Mouse (Mus musculus) thymus, adult 2 months (tissue): ENCODE measurements at regions not wholly inside any gene's neighbourhood (a gene's known extent, or its start where the extent isn't known, plus 50 kb on each side); places are given as distances from the start of the nearest gene placed in this dataset.

ENCODE experiments used
- CTCF ChIP-seq: fragments of 200-500 bp; IDR thresholded peaks from 2 replicates; pipeline ENCODE4 v1.5.1; 2012; ENCODE audit warnings: mild to moderate bottlenecking, control low read depth, low read length, moderate library complexity, borderline replicate concordance; ENCODE audit not compliant: control insufficient read depth, poor library complexity, insufficient read depth; ENCODE audit errors: extremely low read depth
- POLR2A ChIP-seq: fragments of 200-500 bp; IDR thresholded peaks from 2 replicates; pipeline ENCODE4 v1.6.1; 2012; ENCODE audit warnings: mild to moderate bottlenecking, low read length, control low read depth, moderate library complexity; ENCODE audit not compliant: control insufficient read depth, poor library complexity, insufficient read depth; ENCODE audit errors: extremely low read depth

DNA sequence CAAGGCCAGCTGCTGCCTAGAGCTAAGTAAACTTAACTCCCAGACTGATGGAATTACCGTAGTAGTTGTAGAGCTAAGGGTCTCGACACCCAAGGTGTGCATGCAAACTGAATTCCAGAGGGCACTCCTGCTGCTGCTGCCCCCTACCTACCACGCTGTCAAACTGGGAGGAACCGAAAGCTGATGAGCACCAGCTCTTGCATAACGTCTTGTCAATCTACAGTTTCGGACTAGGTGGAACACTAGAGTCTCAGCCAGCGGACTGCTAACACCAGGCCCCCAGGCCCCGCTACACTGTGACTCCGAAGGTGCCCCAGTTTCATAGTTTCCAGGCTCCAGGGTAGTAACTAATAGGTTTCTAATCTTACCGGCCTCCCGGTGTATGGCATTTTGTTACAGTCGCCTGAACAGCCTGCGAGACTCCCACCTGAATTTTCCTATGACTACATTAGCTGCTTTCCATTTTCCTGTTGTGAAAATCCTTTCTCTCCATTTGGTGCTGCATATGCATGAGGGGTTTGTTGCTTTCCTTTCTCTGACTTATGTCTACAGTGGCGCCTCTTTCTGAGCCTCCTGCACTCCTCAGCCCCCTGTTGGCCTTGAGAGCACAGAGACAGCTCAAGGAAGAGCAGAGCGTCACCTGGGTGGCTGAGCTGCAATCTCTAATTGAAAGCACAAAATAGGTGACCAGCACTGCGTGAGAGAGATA is 243.2 kb upstream of the Slc24a2 start:
- TF ChIP-seq POLR2A (no peak), CTCF (no peak)
